Mouse (Mus musculus): Measurements from ENCODE around the gene Enpp3.

The Enpp3 gene

GRCm38 (mm10) chr10:24741229-24742198 is 101.1 kb downstream of the Enpp3 start:
- H3K36me3 ChIP-seq (ENCODE audit: insufficient read depth, low read length), result no peaks in the 10 kb centered on the region
- no peak for TF ChIP-seq CTCF (conservative IDR thresholded peaks at IDR 0.05; ENCODE audit: low read length)
- TF ChIP-seq POU5F1 (IDR thresholded peaks at IDR 0.05; ENCODE audit: borderline replicate concordance, low read length), result no peak
- TF ChIP-seq NANOG (IDR thresholded peaks at IDR 0.05; ENCODE audit: borderline replicate concordance, low read length), result no peak
- no peaks in the 10 kb centered on the region for H3K9me3 ChIP-seq (ENCODE audit: low read length)
- no peaks in the 10 kb centered on the region for H3K27me3 ChIP-seq (ENCODE audit: insufficient read depth, low read length)
- no peaks in the 10 kb centered on the region for H3K4me1 ChIP-seq (replicated peaks; ENCODE audit: low read depth, low read length)
- no peak overlapping the region for H3K4me3 ChIP-seq (replicated peaks; ENCODE audit: low read length)

GRCm38 (mm10) chr10:24739171-24739570 is 103.5 kb downstream of the Enpp3 start:
- no peak for TF ChIP-seq CTCF (conservative IDR thresholded peaks at IDR 0.05; ENCODE audit: low read length)
- TF ChIP-seq POU5F1 (IDR thresholded peaks at IDR 0.05; ENCODE audit: borderline replicate concordance, low read length), result no peak
- TF ChIP-seq NANOG (IDR thresholded peaks at IDR 0.05; ENCODE audit: borderline replicate concordance, low read length), result no peak
- no peaks in the 10 kb centered on the region for H3K27me3 ChIP-seq (ENCODE audit: insufficient read depth, low read length)
- H3K36me3 ChIP-seq (ENCODE audit: insufficient read depth, low read length), result no peaks in the 10 kb centered on the region
- peaks cover 5% of the 10 kb centered on the region; the same call in 1 of the 2 replicates for H3K9me3 ChIP-seq (ENCODE audit: low read length)
- H3K4me3 ChIP-seq (replicated peaks; ENCODE audit: low read length), result no peak overlapping the region
- H3K4me1 ChIP-seq (replicated peaks; ENCODE audit: low read depth, low read length), result no peaks in the 10 kb centered on the region

GRCm38 (mm10) chr10:24738456-24738855 is 104.2 kb downstream of the Enpp3 start:
- Histone ChIP-seq H3K36me3 (ENCODE audit: insufficient read depth, low read length) (no peaks in the 10 kb centered on the region), H3K27me3 (ENCODE audit: insufficient read depth, low read length) (no peaks in the 10 kb centered on the region), H3K9me3 (ENCODE audit: low read length) (peaks cover 5% of the 10 kb centered on the region; the same call in 1 of the 2 replicates), H3K4me3 (replicated peaks; ENCODE audit: low read length) (no peak overlapping the region), H3K4me1 (replicated peaks; ENCODE audit: low read depth, low read length) (0 out of 2 replicates have a peak, but pooled peaks cover 5% of the 10 kb centered on the region)
- no peak for TF ChIP-seq NANOG (IDR thresholded peaks at IDR 0.05; ENCODE audit: borderline replicate concordance, low read length)
- TF ChIP-seq CTCF (conservative IDR thresholded peaks at IDR 0.05; ENCODE audit: low read length), result no peak
- TF ChIP-seq POU5F1 (IDR thresholded peaks at IDR 0.05; ENCODE audit: borderline replicate concordance, low read length), result no peak

- TF ChIP-seq NANOG (IDR thresholded peaks at IDR 0.05; ENCODE audit: borderline replicate concordance, low read length), result no peak
- TF ChIP-seq CTCF (conservative IDR thresholded peaks at IDR 0.05; ENCODE audit: low read length), result no peak
- no peak for TF ChIP-seq POU5F1 (IDR thresholded peaks at IDR 0.05; ENCODE audit: borderline replicate concordance, low read length)
- H3K27me3 ChIP-seq (ENCODE audit: insufficient read depth, low read length), result no peaks in the 10 kb centered on the region
- no peaks in the 10 kb centered on the region for H3K36me3 ChIP-seq (ENCODE audit: insufficient read depth, low read length)
- no peak overlapping the region for H3K4me3 ChIP-seq (replicated peaks; ENCODE audit: low read length)
- peaks cover 5% of the 10 kb centered on the region; the same call in 1 of the 2 replicates for H3K9me3 ChIP-seq (ENCODE audit: low read length)
- 0 out of 2 replicates have a peak, but pooled peaks cover 5% of the 10 kb centered on the region for H3K4me1 ChIP-seq (replicated peaks; ENCODE audit: low read depth, low read length)
Observed at GRCm38 (mm10) chr10:24735027-24735777, 107.4 kb downstream of the Enpp3 start.

- Histone ChIP-seq H3K36me3 (ENCODE audit: insufficient read depth, low read length) (no peaks in the 10 kb centered on the region), H3K27me3 (ENCODE audit: insufficient read depth, low read length) (peaks cover 3% of the 10 kb centered on the region), H3K4me3 (replicated peaks; ENCODE audit: low read length) (no peak overlapping the region), H3K9me3 (ENCODE audit: low read length) (peaks cover 3% of the 10 kb centered on the region), H3K4me1 (replicated peaks; ENCODE audit: low read depth, low read length) (no peaks in the 10 kb centered on the region)
- no peak for TF ChIP-seq NANOG (IDR thresholded peaks at IDR 0.05; ENCODE audit: borderline replicate concordance, low read length)
- TF ChIP-seq POU5F1 (IDR thresholded peaks at IDR 0.05; ENCODE audit: borderline replicate concordance, low read length), result no peak
- TF ChIP-seq CTCF (conservative IDR thresholded peaks at IDR 0.05; ENCODE audit: low read length), result no peak
Observed at GRCm38 (mm10) chr10:24727478-24727877, 115.1 kb downstream of the Enpp3 start.

GRCm38 (mm10) chr10:24725197-24725596 is 117.4 kb downstream of the Enpp3 start:
- peaks cover 7% of the 10 kb centered on the region for H3K27me3 ChIP-seq (ENCODE audit: insufficient read depth, low read length)
- H3K4me3 ChIP-seq (replicated peaks; ENCODE audit: low read length), result no peak overlapping the region
- no peaks in the 10 kb centered on the region for H3K4me1 ChIP-seq (replicated peaks; ENCODE audit: low read depth, low read length)
- peaks cover 3% of the 10 kb centered on the region for H3K9me3 ChIP-seq (ENCODE audit: low read length)
- H3K36me3 ChIP-seq (ENCODE audit: insufficient read depth, low read length), result no peaks in the 10 kb centered on the region
- TF ChIP-seq CTCF (conservative IDR thresholded peaks at IDR 0.05; ENCODE audit: low read length) (no peak), NANOG (IDR thresholded peaks at IDR 0.05; ENCODE audit: borderline replicate concordance, low read length) (no peak), POU5F1 (IDR thresholded peaks at IDR 0.05; ENCODE audit: borderline replicate concordance, low read length) (no peak)
